Mouse (Mus musculus) adrenal gland, postnatal 10 days (tissue): Measurements from ENCODE around the gene Bloc1s3. TPM values are rescaled to one million over a fixed set of nuclear protein-coding genes. Genes with fewer than 3 reads are reported as not detected.

Experiments
- DNase-seq: peaks from one replicate; pipeline ENCODE4 v3.0.0; 2021; ENCODE audit warnings: mixed read lengths
- long read RNA-seq, 2 experiments: library from polyadenylated mRNA; stranded (forward); transcript quantifications; one replicate each; pipeline ENCODE4 v2.0.0; 2021
- total RNA-seq, 2 experiments: library from RNA; stranded (reverse); gene quantifications; 2 replicates each; pipeline ENCODE4 v1.2.3; 2021

Gene Bloc1s3
- total RNA-seq = 1 to 10 TPM; 5.2 to 5.4 TPM
- long read RNA-seq, experiment 1, transcript Bloc1s3-201 (2 exons, 3,188 nt) = major isoform, 13 of 15 reads
- long read RNA-seq, experiment 1, partial matches to known transcripts = 0 of 15 reads
- long read RNA-seq, experiment 1, other reads (novel, unspliced or antisense) = 2 of 15 reads
- long read RNA-seq, experiment 2, transcript Bloc1s3-201 (2 exons, 3,188 nt) = major isoform, 6 of 9 reads
- long read RNA-seq, experiment 2, partial matches to known transcripts = 0 of 9 reads
- long read RNA-seq, experiment 2, other reads (novel, unspliced or antisense) = 3 of 9 reads

- DNase-seq = peak; percentile 94
Observed at GRCm38 (mm10) chr7:19508150-19508923, at the start of gene Bloc1s3, which contains the start of gene Trappc6a. TSS of gene Bloc1s3 (minus strand) at chr7:19508367. TSS of gene Trappc6a (plus strand) at chr7:19508395.

- DNase-seq = peak; percentile 47
Observed at GRCm38 (mm10) chr7:19557086-19557485, 48.9 kb upstream of the Bloc1s3 start.

- DNase-seq = no peak
Observed at GRCm38 (mm10) chr7:19554168-19554567, 46.0 kb upstream of the Bloc1s3 start.

- peak; percentile 46 for DNase-seq
Observed at GRCm38 (mm10) chr7:19552443-19552842, 44.3 kb upstream of the Bloc1s3 start.

GRCm38 (mm10) chr7:19551634-19552033 lies 43.5 kb upstream of the Bloc1s3 start:
- DNase-seq = no peak

GRCm38 (mm10) chr7:19549394-19549793 lies 41.2 kb upstream of the Bloc1s3 start:
- DNase-seq = no peak

GRCm38 (mm10) chr7:19547344-19547969 lies 39.3 kb upstream of the Bloc1s3 start:
- no peak for DNase-seq

GRCm38 (mm10) chr7:19546007-19546406 lies 37.8 kb upstream of the Bloc1s3 start:
- DNase-seq = no peak

- DNase-seq = no peak
Observed at GRCm38 (mm10) chr7:19543584-19543983, 35.4 kb upstream of the Bloc1s3 start.

- peak; percentile 60 for DNase-seq
Observed at GRCm38 (mm10) chr7:19542155-19542691, 34.1 kb upstream of the Bloc1s3 start.

- DNase-seq = no peak
Observed at GRCm38 (mm10) chr7:19541681-19542154, 33.6 kb upstream of the Bloc1s3 start.

GRCm38 (mm10) chr7:19540771-19541566 lies 32.8 kb upstream of the Bloc1s3 start:
- peak; percentile 38 for DNase-seq

GRCm38 (mm10) chr7:19534676-19535075 lies 26.5 kb upstream of the Bloc1s3 start:
- no peak for DNase-seq

- no peak for DNase-seq
Observed at GRCm38 (mm10) chr7:19532240-19532639, 24.1 kb upstream of the Bloc1s3 start.

- no peak for DNase-seq
Observed at GRCm38 (mm10) chr7:19531077-19531476, 22.9 kb upstream of the Bloc1s3 start.

GRCm38 (mm10) chr7:19525105-19525481 lies 16.9 kb upstream of the Bloc1s3 start:
- no peak for DNase-seq

GRCm38 (mm10) chr7:19524420-19525104 lies 16.4 kb upstream of the Bloc1s3 start:
- no peak for DNase-seq

- peak; percentile 70 for DNase-seq
Observed at GRCm38 (mm10) chr7:19523757-19524419, 15.7 kb upstream of the Bloc1s3 start.

GRCm38 (mm10) chr7:19523017-19523756 lies 15.0 kb upstream of the Bloc1s3 start:
- peak; percentile 38 for DNase-seq

- DNase-seq = no peak
Observed at GRCm38 (mm10) chr7:19520032-19520431, 11.9 kb upstream of the Bloc1s3 start.
